Mouse (Mus musculus) thymus, adult 2 months (tissue): ENCODE measurements around the gene Mogat1. TPM values are rescaled to one million over a fixed set of nuclear protein-coding genes. Genes with fewer than 3 reads are reported as not detected.
"Not testable (repeated sequence)": the region's sequence is repeated elsewhere in the genome, so short reads cannot be mapped to it uniquely, and the experiment has no call there.

Experiments used
- DNase-seq: peaks from one replicate; pipeline ENCODE4 v3.0.0; 2021
- H3K27ac ChIP-seq: fragments of 200-500 bp; 2 replicates; pipeline ENCODE4 v1.5.1; 2012; ENCODE audit warnings: low read length, control low read depth; ENCODE audit not compliant: control insufficient read depth, insufficient read depth
- H3K27me3 ChIP-seq: fragments of 200-500 bp; 2 replicates; pipeline ENCODE4 v1.6.1; 2012; ENCODE audit warnings: mild to moderate bottlenecking, low read length, moderate library complexity, mixed read lengths; ENCODE audit not compliant: control insufficient read depth, insufficient read depth
- H3K36me3 ChIP-seq: fragments of 200-500 bp; 2 replicates; pipeline ENCODE4 v1.6.1; 2012; ENCODE audit warnings: mild to moderate bottlenecking, low read length, moderate library complexity; ENCODE audit not compliant: control insufficient read depth, insufficient read depth
- H3K4me1 ChIP-seq: fragments of 200-500 bp; replicated peaks from 2 replicates; pipeline ENCODE4 v1.6.1; 2012; ENCODE audit warnings: low read length; ENCODE audit not compliant: control insufficient read depth, insufficient read depth
- H3K4me3 ChIP-seq: fragments of 200-500 bp; 2 replicates; pipeline ENCODE4 v1.5.1; 2012; ENCODE audit warnings: mild to moderate bottlenecking, low read length, control low read depth, moderate library complexity; ENCODE audit not compliant: control insufficient read depth, insufficient read depth
- CTCF ChIP-seq: fragments of 200-500 bp; IDR thresholded peaks from 2 replicates; pipeline ENCODE4 v1.5.1; 2012; ENCODE audit warnings: mild to moderate bottlenecking, control low read depth, low read length, moderate library complexity, borderline replicate concordance; ENCODE audit not compliant: control insufficient read depth, poor library complexity, insufficient read depth; ENCODE audit errors: extremely low read depth
- POLR2A ChIP-seq: fragments of 200-500 bp; IDR thresholded peaks from 2 replicates; pipeline ENCODE4 v1.6.1; 2012; ENCODE audit warnings: mild to moderate bottlenecking, low read length, control low read depth, moderate library complexity; ENCODE audit not compliant: control insufficient read depth, poor library complexity, insufficient read depth; ENCODE audit errors: extremely low read depth
- WGBS: fragments of 180-500 bp; shearing (Covaris S2); methylation state at CpG from one replicate; pipeline ENCODE4 v1.1.7; 2018; 5-methylcytosine and 5-hydroxymethylcytosine counted together
- polyA plus RNA-seq: library from polyadenylated mRNA; depleted of rRNA; stranded (reverse); fragments of >200 nt; gene quantifications from 2 replicates; pipeline ENCODE4 v1.2.3, GENCODE M21; 2012

Mogat1 gene
- polyA plus RNA-seq, 1 experiment: 0.66 TPM

GRCm38 (mm10) chr1:78490143-78490542, 20.6 kb upstream of the Mogat1 start:
- no peak for DNase-seq
- H3K4me1 ChIP-seq: peaks cover 7% of the 10 kb centered on the region
- WGBS: 53% methylated on average over 1 of the region's 1 CpGs
- H3K4me3 ChIP-seq: no peak overlapping the region
- no peaks in the 10 kb centered on the region for H3K36me3 ChIP-seq
- H3K27ac ChIP-seq: no peak overlapping the region
- TF ChIP-seq POLR2A: no peak
- no peak for TF ChIP-seq CTCF
- no peaks in the 10 kb centered on the region for H3K27me3 ChIP-seq

DNA sequence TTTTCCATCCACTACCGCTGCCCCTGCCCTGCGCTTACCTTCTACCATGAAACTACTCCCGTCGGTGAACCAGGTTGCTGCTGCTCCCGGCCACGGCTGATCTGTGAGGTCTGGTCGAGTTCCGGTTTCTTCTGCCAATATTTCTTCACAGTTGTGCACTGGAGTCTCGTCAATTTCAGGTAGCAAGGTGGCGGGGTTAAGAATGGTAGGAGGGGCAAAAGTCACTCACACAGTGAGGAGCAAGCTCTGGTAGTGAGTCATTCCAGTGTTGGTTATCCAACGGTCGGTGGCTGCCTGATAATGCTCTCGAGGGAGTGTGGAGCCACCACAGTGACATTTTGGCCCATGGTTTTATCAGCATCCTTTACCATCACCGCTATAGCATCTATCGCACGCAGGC, 9.8 kb upstream of the Mogat1 start:
- TF ChIP-seq POLR2A: no peak
- no peak for TF ChIP-seq CTCF
- DNase-seq: no peak

GRCm38 (mm10) chr1:78501856-78502255, 8.9 kb upstream of the Mogat1 start:
- H3K36me3 ChIP-seq, H3K27ac ChIP-seq, DNase-seq, H3K4me3 ChIP-seq, H3K27me3 ChIP-seq, H3K4me1 ChIP-seq: not testable (repeated sequence)
- WGBS: 92% methylated on average over 12 of the region's 12 CpGs

More for the DNA sequence above, 9.8 kb upstream of the Mogat1 start:
- WGBS: 95% methylated on average over 16 of the region's 16 CpGs
- no peaks in the 10 kb centered on the region for H3K36me3 ChIP-seq
- no peak overlapping the region for H3K4me3 ChIP-seq
- no peak overlapping the region for H3K27ac ChIP-seq
- H3K27me3 ChIP-seq: no peaks in the 10 kb centered on the region
- no peaks in the 10 kb centered on the region for H3K4me1 ChIP-seq

DNA sequence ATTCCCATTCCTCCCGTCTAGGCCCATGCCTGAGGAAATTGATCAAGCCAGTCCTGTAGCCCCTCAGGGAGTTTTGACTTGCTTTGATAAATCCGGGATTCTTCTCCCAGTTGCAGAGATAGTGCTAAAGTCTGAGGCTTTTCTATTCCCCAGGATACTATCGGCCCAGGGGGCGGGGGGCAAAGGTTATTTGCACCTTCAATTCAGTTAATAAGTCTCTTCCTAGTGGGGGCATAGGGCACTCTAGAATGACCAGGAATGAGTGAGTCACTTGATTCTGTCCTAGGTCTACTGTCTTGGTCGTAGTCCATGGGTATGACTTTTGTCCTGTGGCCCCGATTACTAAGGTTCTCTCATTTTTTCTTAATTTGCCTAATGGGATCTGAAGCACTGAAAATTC, 8.3 kb upstream of the Mogat1 start:
- Histone ChIP-seq H3K4me1 (no peaks in the 10 kb centered on the region), H3K36me3 (no peaks in the 10 kb centered on the region), H3K27ac (no peak overlapping the region), H3K27me3 (no peaks in the 10 kb centered on the region), H3K4me3 (no peak overlapping the region)
- no peak for TF ChIP-seq POLR2A
- TF ChIP-seq CTCF: no peak
- WGBS: 96% methylated on average over 6 of the region's 6 CpGs
- no peak for DNase-seq

DNA sequence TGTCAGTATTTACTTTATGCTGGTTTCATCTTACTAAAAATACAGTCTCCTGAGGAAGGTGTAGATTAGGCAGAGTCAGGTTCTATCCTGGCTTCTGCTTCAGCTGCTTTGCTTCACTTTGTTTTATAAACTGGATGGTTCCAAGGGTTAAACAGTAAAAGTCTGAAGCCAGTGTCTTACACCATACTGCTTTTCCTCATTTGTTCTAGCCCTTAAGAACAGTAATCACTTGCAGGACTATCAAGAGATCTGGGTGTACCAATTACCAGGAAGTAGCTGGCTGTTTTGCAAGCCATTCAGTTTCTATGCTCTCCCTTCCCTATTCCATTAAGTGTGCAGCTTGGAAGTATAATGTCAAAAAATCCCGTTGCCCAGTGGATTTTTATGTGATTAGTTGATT, 3.7 kb upstream of the Mogat1 start:
- peaks cover 3% of the 10 kb centered on the region; the same call in 1 of the 2 replicates for H3K27me3 ChIP-seq
- no peak for TF ChIP-seq CTCF
- no peak for TF ChIP-seq POLR2A
- no peak for DNase-seq
- no peaks in the 10 kb centered on the region for H3K4me1 ChIP-seq
- H3K36me3 ChIP-seq: no peaks in the 10 kb centered on the region
- no peak overlapping the region for H3K27ac ChIP-seq
- 55% methylated on average over 1 of the region's 1 CpGs for WGBS
- no peak overlapping the region for H3K4me3 ChIP-seq

DNA sequence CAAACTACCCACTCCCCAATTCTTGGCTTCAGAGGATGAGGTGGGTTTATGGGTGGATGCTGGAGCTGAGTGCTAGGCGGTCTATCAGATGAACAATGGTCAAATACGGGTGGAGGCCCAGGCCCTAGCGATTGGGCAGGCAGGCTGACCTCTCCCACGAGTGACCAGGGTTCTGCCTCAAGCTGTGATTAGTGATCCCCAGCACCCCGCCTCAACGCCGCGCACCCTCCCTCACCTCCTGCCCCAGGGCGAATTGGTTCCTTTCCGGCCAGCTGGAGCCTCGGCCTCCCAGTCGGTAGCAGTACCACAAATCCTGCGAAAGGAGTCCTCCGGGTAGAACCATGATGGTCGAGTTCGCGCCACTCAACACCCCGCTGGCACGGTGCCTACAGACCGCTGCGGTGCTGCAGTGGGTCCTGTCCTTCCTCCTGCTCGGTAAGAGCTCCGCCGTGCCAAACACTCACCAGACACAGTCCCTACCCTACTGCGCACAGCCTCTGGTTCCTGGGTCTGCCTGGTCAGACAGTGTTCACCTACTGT, 900 bp downstream of the Mogat1 start, which contains the start of gene BC035947:
Gene BC035947 (minus strand): TSS at position 538 of the 540 bp plus-strand sequence.
- DNase-seq: no peak
- Histone ChIP-seq H3K36me3 (no peaks in the 10 kb centered on the region), H3K4me1 (no peaks in the 10 kb centered on the region), H3K27me3 (peaks cover 3% of the 10 kb centered on the region; the same call in 1 of the 2 replicates), H3K27ac (no peak within 1 kb of the TSS), H3K4me3 (no peak within 1 kb of the TSS)
- no peak for TF ChIP-seq CTCF
- no peak for TF ChIP-seq POLR2A
- 8% methylated on average over 25 of the region's 25 CpGs for WGBS

GRCm38 (mm10) chr1:78512756-78513155, 2.0 kb downstream of the Mogat1 start:
- TF ChIP-seq POLR2A (no peak), CTCF (no peak)
- WGBS: 90% methylated on average over 8 of the region's 8 CpGs
- DNase-seq: no peak
- H3K4me3 ChIP-seq: no peak overlapping the region
- no peaks in the 10 kb centered on the region for H3K4me1 ChIP-seq
- no peaks in the 10 kb centered on the region for H3K36me3 ChIP-seq
- H3K27me3 ChIP-seq: peaks cover 3% of the 10 kb centered on the region; the same call in 1 of the 2 replicates
- no peak overlapping the region for H3K27ac ChIP-seq
